Mouse (Mus musculus) erythroblast, adult 5-6 weeks (primary cell): ENCODE data around the gene Dok3. TPM values are rescaled to one million over a fixed set of nuclear protein-coding genes. Genes with fewer than 3 reads are reported as not detected.

Experiments used
- ATAC-seq: replicated peaks from 2 replicates; pipeline ENCODE4 v1.8.0; 2016; ENCODE audit warnings: moderate number of reproducible peaks, mild to moderate bottlenecking, moderate TSS enrichment, inconsistent platforms; ENCODE audit not compliant: poor library complexity, low FRiP score, severe bottlenecking
- total RNA-seq, 2 experiments: library from RNA; stranded (forward) in 1 of 2; stranded (reverse) in 1 of 2; fragments of 150-400 nt in 1 of 2; fragments of 200-764, 138-1000 nt in 1 of 2; gene quantifications; 2 replicates each; pipeline versions ENCODE4 v1.2.3 to v1.2.4; 2015 to 2017; ENCODE audit warnings: low replicate concordance in 2 of 2

Dok3 gene
- total RNA-seq, 2 experiments from 2014 or later = 12.9 to 19.2 TPM

GRCm38 (mm10) chr13:55510668-55511491 is 18.2 kb downstream of the Dok3 start:
- no peak for ATAC-seq

GRCm38 (mm10) chr13:55510332-55510667 is 18.8 kb downstream of the Dok3 start:
- ATAC-seq = no peak

- no peak for ATAC-seq
Measured at GRCm38 (mm10) chr13:55508531-55508930, 20.6 kb downstream of the Dok3 start.

- ATAC-seq = no peak
Measured at GRCm38 (mm10) chr13:55507877-55508276, 21.2 kb downstream of the Dok3 start.

GRCm38 (mm10) chr13:55506697-55507096 is 22.4 kb downstream of the Dok3 start:
- ATAC-seq = no peak

GRCm38 (mm10) chr13:55505810-55506209 is 23.3 kb downstream of the Dok3 start:
- no peak for ATAC-seq

- ATAC-seq = no peak
Measured at GRCm38 (mm10) chr13:55504390-55504789, 24.7 kb downstream of the Dok3 start.

- ATAC-seq = no peak
Measured at GRCm38 (mm10) chr13:55502405-55502804, 26.7 kb downstream of the Dok3 start.

- ATAC-seq = no peak
Measured at GRCm38 (mm10) chr13:55500575-55500974, 28.5 kb downstream of the Dok3 start.

GRCm38 (mm10) chr13:55498906-55499305 is 30.2 kb downstream of the Dok3 start:
- no peak for ATAC-seq

GRCm38 (mm10) chr13:55496661-55497060 is 32.4 kb downstream of the Dok3 start:
- ATAC-seq = no peak

GRCm38 (mm10) chr13:55495702-55496101 is 33.4 kb downstream of the Dok3 start:
- no peak for ATAC-seq

- no peak for ATAC-seq
Measured at GRCm38 (mm10) chr13:55494883-55495621, 34.0 kb downstream of the Dok3 start.

- ATAC-seq = no peak
Measured at GRCm38 (mm10) chr13:55494257-55494656, 34.8 kb downstream of the Dok3 start.

GRCm38 (mm10) chr13:55487578-55488498 is 41.3 kb downstream of the Dok3 start, which contains the start of gene Dbn1:
Gene Dbn1, minus strand, starts transcription at chr13:55488111.
- no peak for ATAC-seq

GRCm38 (mm10) chr13:55486916-55487577 is 42.0 kb downstream of the Dok3 start:
- ATAC-seq = no peak

GRCm38 (mm10) chr13:55486029-55486794 is 42.9 kb downstream of the Dok3 start:
- ATAC-seq = no peak

- ATAC-seq = no peak
Measured at GRCm38 (mm10) chr13:55484520-55485088, 44.5 kb downstream of the Dok3 start.

- ATAC-seq = no peak
Measured at GRCm38 (mm10) chr13:55483593-55483992, 45.5 kb downstream of the Dok3 start.
